Mouse (Mus musculus) kidney, postnatal 10 days (tissue): ENCODE results near the gene Psmc3.
"Not testable (repeated sequence)": the region's sequence is repeated elsewhere in the genome, so short reads cannot be mapped to it uniquely, and the experiment has no call there.

ENCODE experiments used
- DNase-seq: peaks from one replicate; pipeline ENCODE4 v3.0.0; 2021; ENCODE audit warnings: mixed read lengths

Psmc3 gene

GRCm38 (mm10) chr2:91053934-91054382 lies at the start of gene Psmc3:
Gene Psmc3 (plus strand): TSS chr2:91054009.
- peak; percentile 99 for DNase-seq

- no peak for DNase-seq
These were observed 45.3 kb upstream of the Psmc3 start for GRCm38 (mm10) chr2:91008536-91008935.

GRCm38 (mm10) chr2:91013881-91014280 lies 39.9 kb upstream of the Psmc3 start:
- no peak for DNase-seq

DNA sequence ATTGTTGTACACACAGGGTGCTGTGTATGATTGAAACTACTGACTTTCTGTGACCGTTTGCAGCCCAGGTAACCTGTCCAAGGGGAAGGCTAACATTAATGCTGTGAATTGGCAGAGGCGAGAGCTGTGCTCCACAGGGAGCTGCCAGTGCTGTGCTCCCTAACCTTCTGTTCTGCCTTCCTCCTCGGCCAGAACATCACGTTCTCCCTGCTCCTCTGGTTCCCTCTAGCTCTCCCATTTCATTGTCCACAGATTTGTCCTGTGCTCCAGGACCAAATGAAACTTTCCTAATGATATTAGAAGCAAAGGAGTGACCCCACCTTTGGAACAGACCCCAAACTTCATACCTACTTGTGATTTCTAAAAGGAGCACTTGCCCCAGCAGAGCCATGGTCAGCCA lies 38.4 kb upstream of the Psmc3 start:
- no peak for DNase-seq

GRCm38 (mm10) chr2:91018061-91018788 lies 35.6 kb upstream of the Psmc3 start:
- peak; percentile 22 for DNase-seq

DNA sequence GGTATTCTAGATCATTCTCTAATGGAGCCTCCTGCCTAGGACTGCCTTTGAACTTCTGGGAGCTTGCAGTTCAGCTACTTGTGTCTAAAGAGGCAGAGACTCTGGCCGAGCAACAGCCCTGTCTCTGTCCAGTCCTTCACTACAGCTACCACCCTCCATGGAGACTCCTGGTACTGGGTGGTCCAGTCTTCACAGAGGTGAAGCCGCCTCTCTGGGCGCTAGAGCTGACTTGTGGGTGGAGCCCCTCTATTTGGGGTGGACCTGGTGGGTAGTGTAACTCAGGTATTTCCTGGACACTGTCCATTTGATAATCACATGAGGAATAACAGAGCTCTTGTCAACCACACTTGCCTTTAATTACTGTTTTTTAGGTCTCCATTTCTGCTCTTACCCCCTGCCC lies 33.9 kb upstream of the Psmc3 start:
- DNase-seq, result no peak

DNA sequence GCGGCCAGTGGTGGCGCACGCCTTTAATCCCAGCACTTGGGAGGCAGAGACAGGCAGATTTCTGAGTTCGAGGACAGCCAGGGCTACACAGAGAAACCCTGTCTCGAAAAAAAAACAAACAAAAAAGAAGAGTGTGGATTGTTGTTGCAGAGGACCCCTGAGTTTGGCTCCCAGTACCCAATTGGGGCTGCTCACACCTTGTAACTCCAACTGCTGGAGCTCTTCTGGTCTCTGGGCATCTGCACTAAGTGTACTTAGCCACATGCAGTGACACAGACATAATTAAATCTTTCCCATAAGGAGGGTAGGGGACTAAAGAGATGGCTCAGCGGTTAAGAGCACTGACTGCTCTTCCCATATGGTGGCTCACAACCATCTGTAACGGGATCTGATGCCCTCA lies 31.5 kb upstream of the Psmc3 start:
- not testable (repeated sequence) for DNase-seq

DNA sequence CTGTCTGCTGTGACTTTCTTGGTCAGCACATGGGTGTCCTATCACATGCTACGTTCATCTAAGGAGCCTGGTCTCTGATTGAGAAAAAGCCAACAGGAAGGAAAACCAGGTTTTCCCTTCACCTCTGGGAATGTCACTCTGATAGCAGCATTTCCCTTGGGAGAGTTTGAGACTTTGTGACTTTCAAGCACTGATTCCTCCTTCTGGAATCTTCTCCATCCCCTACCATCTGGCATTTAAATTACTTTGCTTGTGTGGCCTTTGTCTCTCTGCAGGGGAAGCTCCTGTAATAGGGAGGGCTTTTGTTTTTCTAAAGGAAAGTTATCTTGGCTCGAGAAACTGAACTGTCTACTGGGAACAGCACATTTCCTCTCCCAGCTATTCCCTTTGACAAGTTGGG lies 30.7 kb upstream of the Psmc3 start:
- DNase-seq, result no peak

- no peak for DNase-seq
These were observed 29.9 kb upstream of the Psmc3 start for GRCm38 (mm10) chr2:91023956-91024355.

DNA sequence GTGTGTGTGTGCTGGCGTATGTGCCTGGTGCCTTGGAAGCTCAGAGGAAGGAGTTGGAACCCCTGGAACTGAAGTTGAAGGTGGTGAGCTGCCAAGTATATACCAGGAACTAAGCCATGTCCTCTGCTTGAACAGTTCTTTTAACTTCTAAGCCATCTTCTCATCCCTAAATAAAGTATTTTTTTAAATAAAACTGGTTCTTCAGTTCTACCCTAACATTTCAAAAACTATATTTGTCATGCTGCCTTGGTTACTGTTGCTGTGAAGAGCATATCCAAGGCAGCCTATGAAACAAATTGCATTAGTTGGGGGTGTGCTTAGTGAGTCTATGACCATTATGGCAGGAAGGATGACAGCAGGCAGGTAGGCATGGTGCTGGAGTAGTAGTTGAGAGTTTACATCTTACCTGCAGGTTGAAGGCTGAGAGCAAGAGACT lies 28.7 kb upstream of the Psmc3 start:
- DNase-seq, result no peak

- no peak for DNase-seq
These were observed 27.3 kb upstream of the Psmc3 start for GRCm38 (mm10) chr2:91026491-91026890.

GRCm38 (mm10) chr2:91027391-91028214 lies 26.2 kb upstream of the Psmc3 start:
- peak; percentile 22 for DNase-seq

DNA sequence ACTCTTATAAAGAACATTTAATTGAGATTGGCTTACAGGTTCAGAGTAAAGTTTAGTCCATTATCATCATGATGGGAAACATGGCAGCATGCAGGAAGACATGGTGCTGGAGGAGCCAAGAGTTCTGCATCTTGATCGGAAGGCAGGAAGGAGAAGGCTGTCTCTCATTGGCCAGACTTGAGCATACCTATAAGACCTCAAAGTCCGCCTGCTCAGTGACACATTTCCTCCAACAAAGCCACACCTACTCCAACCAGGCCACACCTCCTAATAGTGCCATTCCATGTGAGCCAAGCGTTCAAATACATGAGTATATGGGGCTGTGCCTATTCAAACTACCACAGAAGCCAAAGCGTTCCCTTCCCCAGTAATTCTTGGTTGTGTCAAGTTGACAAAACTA lies 22.6 kb upstream of the Psmc3 start:
- DNase-seq, result no peak

DNA sequence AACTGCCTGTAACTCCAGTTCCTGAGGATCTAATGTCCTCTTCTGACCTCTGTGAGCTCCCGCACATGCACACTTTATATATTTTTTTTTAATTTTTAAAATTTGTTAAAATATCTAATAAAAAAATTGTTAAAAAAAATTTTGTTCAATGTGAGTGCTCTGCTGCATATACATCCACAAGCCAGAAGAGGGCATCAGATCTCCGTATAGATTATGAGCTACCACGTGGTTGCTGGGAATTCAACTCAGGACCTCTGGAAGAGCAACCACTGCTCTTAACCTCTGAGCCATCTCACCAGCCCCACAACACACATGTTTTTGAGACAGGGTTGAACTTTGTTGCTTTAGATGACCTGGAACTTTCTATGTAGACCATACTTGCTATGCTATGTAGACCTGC lies 20.8 kb upstream of the Psmc3 start:
- no peak for DNase-seq

GRCm38 (mm10) chr2:91035385-91035784 lies 18.4 kb upstream of the Psmc3 start, which contains the start of gene Rapsn:
Gene Rapsn (plus strand): TSS chr2:91035620.
- peak; percentile 63 for DNase-seq

- no peak for DNase-seq
These were observed 12.0 kb upstream of the Psmc3 start for GRCm38 (mm10) chr2:91041786-91042185.

DNA sequence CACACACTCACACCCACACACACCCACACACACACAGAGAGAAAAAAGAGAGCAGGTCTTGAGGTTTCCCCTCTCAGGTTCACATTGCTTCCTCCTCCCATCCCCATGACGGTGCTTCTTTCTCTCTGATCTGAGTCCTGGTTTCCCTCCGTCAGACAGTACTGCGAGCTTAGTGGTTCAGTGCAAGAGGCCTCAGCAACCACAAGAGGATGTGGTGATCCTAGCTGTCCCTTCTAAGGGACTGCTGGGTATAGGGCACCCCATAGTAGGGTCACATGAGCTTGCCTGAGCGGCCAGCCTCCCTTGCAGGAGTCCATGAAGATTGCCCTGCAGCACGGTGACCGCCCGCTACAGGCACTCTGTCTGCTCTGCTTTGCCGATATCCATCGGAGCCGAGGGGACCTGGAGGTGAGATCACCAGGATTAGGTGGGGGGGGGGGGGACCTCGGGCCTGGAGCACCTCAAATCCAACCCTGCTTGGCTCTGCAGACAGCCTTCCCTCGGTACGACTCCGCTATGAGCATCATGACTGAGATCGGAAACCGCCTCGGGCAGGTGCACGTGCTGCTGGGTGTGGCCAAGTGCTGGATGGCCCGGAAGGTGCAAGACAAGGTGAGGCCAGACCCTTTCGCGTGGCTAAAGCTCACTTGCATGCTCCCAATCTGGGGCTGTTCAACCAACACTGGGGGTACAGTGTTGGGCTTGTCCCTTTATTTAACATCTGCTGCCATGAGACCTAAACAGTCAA lies 11.0 kb upstream of the Psmc3 start:
- DNase-seq, result no peak

- DNase-seq, result no peak
These were observed 9.1 kb upstream of the Psmc3 start for GRCm38 (mm10) chr2:91044727-91045126.

DNA sequence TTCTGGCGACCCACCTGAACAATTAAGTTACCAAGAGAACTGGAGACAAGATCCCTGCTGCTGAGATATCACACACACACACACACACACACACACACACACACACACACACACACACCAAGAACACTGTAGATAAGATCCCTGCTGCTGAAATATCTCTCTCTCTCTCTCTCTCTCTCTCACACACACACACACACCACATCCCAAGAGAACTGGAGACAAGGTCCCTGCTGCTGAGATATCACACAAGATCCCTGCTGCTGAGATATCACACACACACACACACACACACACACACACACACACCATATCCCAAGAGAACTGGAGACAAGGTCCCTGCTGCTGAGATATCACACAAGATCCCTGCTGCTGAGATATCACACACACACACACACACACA lies 8.0 kb upstream of the Psmc3 start:
- not testable (repeated sequence) for DNase-seq

- DNase-seq, result no peak
These were observed 6.5 kb upstream of the Psmc3 start for GRCm38 (mm10) chr2:91047359-91047758.

DNA sequence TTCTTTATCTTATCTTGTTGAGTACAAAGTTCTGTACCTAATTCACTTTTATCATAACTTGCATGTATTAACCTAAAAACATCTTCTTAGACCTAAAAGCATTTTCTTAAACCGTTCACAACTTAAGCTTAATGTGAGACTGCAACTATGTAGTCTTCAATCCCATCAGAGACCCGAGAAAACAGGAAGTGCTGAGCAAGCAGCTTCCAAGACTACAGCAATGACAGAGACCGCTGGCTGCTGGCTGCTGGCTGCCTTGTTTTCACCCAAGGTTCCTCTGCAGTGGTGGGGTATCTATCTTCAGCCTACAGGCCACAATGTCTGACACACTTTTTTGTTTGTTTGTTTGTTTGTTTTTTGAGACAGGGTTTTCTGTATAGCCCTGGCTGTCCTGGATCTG lies 1.9 kb upstream of the Psmc3 start:
- no peak for DNase-seq

DNA sequence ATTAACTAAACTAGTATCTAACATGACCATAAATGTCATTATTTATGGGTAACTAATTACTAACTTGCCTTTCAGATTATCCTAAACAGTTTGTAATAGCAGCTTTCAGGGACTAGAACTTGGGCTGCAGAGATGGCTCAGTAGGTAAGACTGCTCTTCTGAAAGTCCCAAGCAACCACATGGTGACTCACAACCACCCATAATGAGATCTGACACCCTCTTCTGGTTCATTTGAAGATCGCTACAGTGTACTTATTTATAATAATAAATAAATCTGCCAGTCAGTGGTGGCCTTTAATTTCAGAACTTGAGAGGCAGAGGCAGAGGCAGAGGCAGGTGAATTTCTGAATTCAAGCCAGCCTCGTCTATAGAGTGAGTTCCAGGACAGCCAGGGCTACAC lies 1.1 kb upstream of the Psmc3 start:
- DNase-seq, result no peak

GRCm38 (mm10) chr2:91053181-91053933 lies 452 bp upstream of the Psmc3 start:
- no peak for DNase-seq
